Mouse (Mus musculus) heart, adult 2 months (tissue): Measurements from ENCODE around the gene Sh3rf1. TPM values are rescaled to one million over a fixed set of nuclear protein-coding genes. Genes with fewer than 3 reads are reported as not detected.

Experiments
- DNase-seq, 2 experiments: peaks; one replicate each; pipeline ENCODE4 v3.0.0; 2021
- H3K27ac ChIP-seq: fragments of 200-600 bp; 2 replicates; pipeline ENCODE4 v1.8.1; 2022
- H3K27me3 ChIP-seq: fragments of 200-500 bp; 2 replicates; pipeline ENCODE4 v1.6.1; 2012; ENCODE audit warnings: mild to moderate bottlenecking, low read length, inconsistent platforms, mixed read lengths; ENCODE audit not compliant: control insufficient read depth, insufficient read depth
- H3K36me3 ChIP-seq: fragments of 200-500 bp; 2 replicates; pipeline ENCODE4 v1.6.1; 2012; ENCODE audit warnings: low read length, inconsistent platforms; ENCODE audit not compliant: control insufficient read depth, insufficient read depth
- H3K4me1 ChIP-seq: fragments of 200-500 bp; 2 replicates; pipeline ENCODE4 v1.6.1; 2011; ENCODE audit warnings: low read length; ENCODE audit not compliant: control insufficient read depth, insufficient read depth
- H3K4me3 ChIP-seq: fragments of 200-600 bp; 2 replicates; pipeline ENCODE4 v1.8.1; 2022
- H3K79me2 ChIP-seq: fragments of 200-500 bp; replicated peaks from 2 replicates; pipeline ENCODE4 v1.6.1; 2012; ENCODE audit warnings: mild to moderate bottlenecking, inconsistent platforms, low read length, moderate library complexity, mixed read lengths; ENCODE audit not compliant: control insufficient read depth, insufficient read depth
- H3K9ac ChIP-seq: fragments of 200-500 bp; 2 replicates; pipeline ENCODE4 v1.6.1; 2012; ENCODE audit warnings: low read depth, mild to moderate bottlenecking, control low read depth, inconsistent platforms, low read length, mixed read lengths
- CTCF ChIP-seq: fragments of 200-600 bp; IDR thresholded peaks from 2 replicates; pipeline ENCODE4 v1.8.1; 2022; ENCODE audit warnings: antibody characterized with exemption, mild to moderate bottlenecking, moderate library complexity
- EP300 ChIP-seq: fragments of 200-500 bp; IDR thresholded peaks from 2 replicates; pipeline ENCODE4 v1.6.1; 2011; ENCODE audit warnings: low read depth, low read length, control low read depth; ENCODE audit not compliant: insufficient read depth
- POLR2A ChIP-seq: fragments of 200-500 bp; IDR thresholded peaks from 2 replicates; pipeline ENCODE4 v1.6.1; 2011; ENCODE audit warnings: mild to moderate bottlenecking, low read depth, low read length, control low read depth; ENCODE audit not compliant: insufficient read depth
- WGBS: fragments of 180-500 bp; shearing (Covaris S2); methylation state at CpG from one replicate; pipeline ENCODE4 v1.1.7; 2018; 5-methylcytosine and 5-hydroxymethylcytosine counted together
- intact Hi-C: fragments of 180-260 bp; cut with DNase I; formaldehyde crosslinking; loops from one replicate; pipeline ENCODE4 v1.15.1; 2025
- polyA plus RNA-seq: library from polyadenylated mRNA; depleted of rRNA; stranded (reverse); fragments of >200 nt; gene quantifications from 2 replicates; pipeline ENCODE4 v1.2.3, GENCODE M21; 2012
- total RNA-seq, 2 experiments: library from RNA; stranded (reverse); gene quantifications; 2 replicates each; pipeline ENCODE4 v1.2.3; 2021

Sh3rf1 gene
- total and polyA plus RNA-seq, 3 experiments = 3.1 to 4.9 (median 4.8) TPM

- intact Hi-C loops = no loop called here
- Histone ChIP-seq H3K27me3 (no peaks in the 10 kb centered on the region), H3K36me3 (no peaks in the 10 kb centered on the region), H3K79me2 (no peaks in the 10 kb centered on the region), H3K4me1 (no peaks in the 10 kb centered on the region), H3K9ac (no peak overlapping the region), H3K4me3 (no peak overlapping the region), H3K27ac (no peak overlapping the region)
- 63% methylated on average over 13 of the region's 13 CpGs for WGBS
- no peak for TF ChIP-seq POLR2A
- no peak for TF ChIP-seq CTCF
- TF ChIP-seq EP300 = no peak
- DNase-seq = peak; percentile 25 to 26
Observed at GRCm38 (mm10) chr8:61391058-61391434, 167.4 kb downstream of the Sh3rf1 start.

- TF ChIP-seq CTCF (no peak), POLR2A (no peak), EP300 (no peak)
- Histone ChIP-seq H3K9ac (no peak overlapping the region), H3K4me3 (no peak overlapping the region), H3K36me3 (no peaks in the 10 kb centered on the region; the same call in 1 of the 2 replicates), H3K4me1 (peaks cover 7% of the 10 kb centered on the region), H3K27ac (no peak overlapping the region), H3K27me3 (no peaks in the 10 kb centered on the region), H3K79me2 (no peaks in the 10 kb centered on the region)
- 15% methylated on average over 2 of the region's 2 CpGs for WGBS
- no peak for DNase-seq
- intact Hi-C loops = no loop called here
Observed at GRCm38 (mm10) chr8:61397139-61397538, 173.5 kb downstream of the Sh3rf1 start.

- no peak overlapping the region for H3K27ac ChIP-seq
- intact Hi-C loops = no loop called here
Observed at GRCm38 (mm10) chr8:61397755-61398154, 174.1 kb downstream of the Sh3rf1 start.

GRCm38 (mm10) chr8:61402861-61403260, 179.2 kb downstream of the Sh3rf1 start:
- 90% methylated on average over 7 of the region's 7 CpGs for WGBS
- Histone ChIP-seq H3K4me3 (no peak overlapping the region), H3K27me3 (no peaks in the 10 kb centered on the region), H3K79me2 (no peaks in the 10 kb centered on the region), H3K9ac (no peak overlapping the region), H3K27ac (no peak overlapping the region), H3K4me1 (peaks cover under 1% of the 10 kb centered on the region), H3K36me3 (no peaks in the 10 kb centered on the region)
- DNase-seq = no peak
- no peak for TF ChIP-seq POLR2A
- TF ChIP-seq EP300 = no peak
- TF ChIP-seq CTCF = no peak
- intact Hi-C loops = no loop called here

More at GRCm38 (mm10) chr8:61397755-61398154, 174.1 kb downstream of the Sh3rf1 start:
- DNase-seq = peak in 1 of 2 experiments; percentile 14
- Histone ChIP-seq H3K79me2 (no peaks in the 10 kb centered on the region), H3K27me3 (no peaks in the 10 kb centered on the region), H3K4me1 (peaks cover 7% of the 10 kb centered on the region), H3K36me3 (no peaks in the 10 kb centered on the region; the same call in 1 of the 2 replicates), H3K4me3 (no peak overlapping the region), H3K9ac (no peak overlapping the region)
- whole genome bisulfite sequencing = 40% methylated on average over 7 of the region's 7 CpGs
- TF ChIP-seq POLR2A (no peak), EP300 (no peak)

- intact Hi-C loops = no loop called here
- Histone ChIP-seq H3K4me1 (no peaks in the 10 kb centered on the region), H3K79me2 (no peaks in the 10 kb centered on the region), H3K27me3 (no peaks in the 10 kb centered on the region), H3K4me3 (no peak overlapping the region), H3K36me3 (no peaks in the 10 kb centered on the region), H3K9ac (no peak overlapping the region), H3K27ac (no peak overlapping the region)
- DNase-seq = no peak
- TF ChIP-seq POLR2A (no peak), EP300 (no peak), CTCF (no peak)
- 39% methylated on average over 6 of the region's 6 CpGs for WGBS
Observed at GRCm38 (mm10) chr8:61403266-61404177, 179.8 kb downstream of the Sh3rf1 start.

GRCm38 (mm10) chr8:61404178-61404560, 180.5 kb downstream of the Sh3rf1 start:
- no peak overlapping the region for H3K4me3 ChIP-seq
- 64% methylated on average over 3 of the region's 3 CpGs for WGBS
- no peak overlapping the region for H3K27ac ChIP-seq
- H3K9ac ChIP-seq = no peak overlapping the region
- no peak for DNase-seq
- no peaks in the 10 kb centered on the region for H3K27me3 ChIP-seq
- H3K36me3 ChIP-seq = no peaks in the 10 kb centered on the region
- H3K79me2 ChIP-seq = no peaks in the 10 kb centered on the region
- no peaks in the 10 kb centered on the region for H3K4me1 ChIP-seq
- intact Hi-C loops = no loop called here
- no peak for TF ChIP-seq CTCF
- no peak for TF ChIP-seq POLR2A
- TF ChIP-seq EP300 = no peak
